Mouse (Mus musculus) hindbrain, embryonic 13.5 days (tissue): ENCODE measurements around the gene Larp4b. TPM values are rescaled to one million over a fixed set of nuclear protein-coding genes. Genes with fewer than 3 reads are reported as not detected.
A peak's percentile ranks its signal among the peaks of the same experiment; 100 is the strongest.

Experiments
- ATAC-seq: fragments of 200-750 bp; cut with Nextera tagmentation; 2 replicates; pipeline ENCODE4 v1.8.0; 2017; ENCODE audit warnings: moderate TSS enrichment; ENCODE audit not compliant: low FRiP score
- H3K27ac ChIP-seq: fragments of 300-500 bp; sonication (generic); 2 replicates; pipeline ENCODE4 v1.5.1; 2015; ENCODE audit warnings: inconsistent platforms, mild to moderate bottlenecking, moderate library complexity
- H3K27me3 ChIP-seq: fragments of 300-500 bp; sonication (generic); 2 replicates; pipeline ENCODE4 v1.6.1; 2015; ENCODE audit warnings: mild to moderate bottlenecking, inconsistent platforms
- H3K36me3 ChIP-seq: fragments of 300-500 bp; sonication (generic); 2 replicates; pipeline ENCODE4 v1.6.1; 2015; ENCODE audit warnings: mild to moderate bottlenecking, inconsistent platforms
- H3K4me1 ChIP-seq: fragments of 300-500 bp; sonication (generic); replicated peaks from 2 replicates; pipeline ENCODE4 v1.6.1; 2015; ENCODE audit warnings: inconsistent platforms
- H3K4me2 ChIP-seq: fragments of 300-500 bp; sonication (generic); 2 replicates; pipeline ENCODE4 v1.6.1; 2015; ENCODE audit warnings: inconsistent platforms, mild to moderate bottlenecking, moderate library complexity
- H3K4me3 ChIP-seq: fragments of 300-500 bp; sonication (generic); 2 replicates; pipeline ENCODE4 v1.5.1; 2015; ENCODE audit warnings: mild to moderate bottlenecking, inconsistent platforms
- H3K9ac ChIP-seq: fragments of 300-500 bp; sonication (generic); 2 replicates; pipeline ENCODE4 v1.6.1; 2015; ENCODE audit warnings: mild to moderate bottlenecking, inconsistent platforms
- H3K9me3 ChIP-seq: fragments of 300-500 bp; sonication (generic); 2 replicates; pipeline ENCODE4 v1.6.1; 2016; ENCODE audit warnings: inconsistent platforms
- WGBS: fragments of 180-500 bp; shearing (Covaris S2); methylation state at CpG from one replicate; pipeline ENCODE4 v1.1.7; 2015; 5-methylcytosine and 5-hydroxymethylcytosine counted together
- polyA plus RNA-seq: library from polyadenylated mRNA; unstranded; fragments of >200 nt; fragmentation: Nextera tagmentation; extraction: Ambion mirVana; gene quantifications from 2 replicates; pipeline ENCODE4 v1.2.1, GENCODE M21; 2015

The Larp4b gene
- polyA plus RNA-seq, 1 experiment from 2014 or later = 33.6 TPM

GRCm38 (mm10) chr13:9094186-9094980 is 702 bp downstream of the Larp4b start:
- no peaks in the 10 kb centered on the region for H3K36me3 ChIP-seq
- no peaks in the 10 kb centered on the region for H3K9me3 ChIP-seq
- peak overlapping the region; percentile 99 for H3K4me2 ChIP-seq
- WGBS = under 1% methylated on average over 59 of the region's 63 CpGs
- peak overlapping the region; percentile 99 for H3K4me3 ChIP-seq
- H3K27ac ChIP-seq = peak overlapping the region; percentile 92
- H3K4me1 ChIP-seq = peaks cover 29% of the 10 kb centered on the region
- H3K9ac ChIP-seq = peak overlapping the region; percentile 96
- H3K27me3 ChIP-seq = no peaks in the 10 kb centered on the region
- peak; percentile 68 for ATAC-seq

- 71% methylated on average over 5 of the region's 5 CpGs for WGBS
- no peaks in the 10 kb centered on the region for H3K27me3 ChIP-seq
- H3K36me3 ChIP-seq = no peaks in the 10 kb centered on the region
- no peak overlapping the region for H3K4me3 ChIP-seq
- H3K9me3 ChIP-seq = no peaks in the 10 kb centered on the region
- no peak overlapping the region for H3K4me2 ChIP-seq
- no peak for ATAC-seq
- no peak overlapping the region for H3K9ac ChIP-seq
- peaks cover 30% of the 10 kb centered on the region for H3K4me1 ChIP-seq
- no peak overlapping the region for H3K27ac ChIP-seq
These were observed 5.6 kb downstream of the Larp4b start for GRCm38 (mm10) chr13:9099289-9099688.

GRCm38 (mm10) chr13:9100517-9100916 is 6.8 kb downstream of the Larp4b start:
- peaks cover 20% of the 10 kb centered on the region for H3K4me1 ChIP-seq
- 97% methylated on average over 2 of the region's 2 CpGs for WGBS
- no peak for ATAC-seq
- no peaks in the 10 kb centered on the region for H3K27me3 ChIP-seq
- no peak overlapping the region for H3K4me3 ChIP-seq
- no peaks in the 10 kb centered on the region for H3K36me3 ChIP-seq
- H3K9ac ChIP-seq = no peak overlapping the region
- H3K9me3 ChIP-seq = no peaks in the 10 kb centered on the region
- no peak overlapping the region for H3K27ac ChIP-seq
- H3K4me2 ChIP-seq = no peak overlapping the region

DNA sequence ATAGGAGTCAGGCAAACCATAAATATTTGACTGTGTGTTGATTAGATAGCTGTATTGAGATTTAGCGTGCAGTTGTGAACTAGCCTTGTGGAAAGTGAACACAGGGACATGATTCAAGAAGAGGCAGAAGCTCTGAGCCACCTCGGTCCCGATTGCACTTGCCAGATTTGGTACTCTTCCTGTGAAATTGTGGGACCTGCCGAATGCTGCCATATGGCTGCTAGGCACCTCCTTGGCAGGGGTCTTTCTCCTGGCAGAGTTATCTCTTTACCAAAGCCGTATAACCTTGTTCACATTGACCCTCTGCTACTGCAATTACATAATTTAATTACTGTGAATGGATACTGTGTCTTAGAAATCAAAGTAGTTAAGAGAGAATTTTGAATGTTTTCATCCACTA is 12.6 kb downstream of the Larp4b start:
- ATAC-seq = no peak
- H3K27ac ChIP-seq = no peak overlapping the region
- H3K4me3 ChIP-seq = no peak overlapping the region
- no peaks in the 10 kb centered on the region for H3K36me3 ChIP-seq
- H3K9ac ChIP-seq = no peak overlapping the region
- H3K4me1 ChIP-seq = no peaks in the 10 kb centered on the region
- no peaks in the 10 kb centered on the region for H3K9me3 ChIP-seq
- 88% methylated on average over 5 of the region's 5 CpGs for WGBS
- H3K27me3 ChIP-seq = no peaks in the 10 kb centered on the region
- no peak overlapping the region for H3K4me2 ChIP-seq

DNA sequence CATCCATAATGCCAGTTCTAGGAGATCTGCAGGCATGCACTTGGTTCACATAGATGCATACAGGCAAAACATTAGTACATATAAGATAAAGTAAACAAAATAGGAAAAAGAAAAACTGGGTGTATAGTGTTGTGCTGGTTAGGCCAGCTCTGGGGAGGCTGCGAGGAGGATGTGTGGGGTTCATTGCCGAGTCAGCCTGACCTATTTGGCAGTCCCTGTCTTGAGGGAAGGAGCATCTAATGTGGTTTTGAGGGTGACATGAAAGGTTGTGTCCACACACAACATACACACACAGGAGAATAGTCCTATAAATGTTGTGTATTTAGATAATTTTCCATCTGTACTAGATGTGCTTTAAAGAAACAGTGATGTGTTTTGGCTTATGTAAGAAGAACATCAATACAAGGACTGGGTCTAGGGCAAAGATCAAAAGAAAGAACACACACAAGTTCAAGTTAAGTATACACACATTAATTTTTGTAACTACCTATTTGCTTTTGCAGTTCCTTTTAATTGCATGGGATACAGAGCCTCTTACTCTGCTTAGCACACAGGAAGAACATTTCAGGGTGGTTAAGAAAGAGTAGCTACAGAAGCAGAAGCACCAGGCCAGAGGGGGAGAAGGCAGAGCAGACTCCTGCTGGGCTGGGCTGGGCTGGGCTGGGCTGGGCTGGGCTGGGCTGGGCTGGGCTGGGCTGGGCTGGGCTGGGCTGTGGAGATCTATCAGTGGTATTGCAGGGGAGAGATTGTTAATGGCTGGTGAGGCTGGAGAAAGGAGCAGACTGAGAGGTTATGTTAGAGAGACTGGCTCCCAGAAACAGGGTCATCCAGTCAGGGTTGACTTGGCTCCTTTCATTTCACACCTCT is 13.5 kb downstream of the Larp4b start:
- Histone ChIP-seq H3K9me3 (no peaks in the 10 kb centered on the region), H3K27me3 (no peaks in the 10 kb centered on the region), H3K4me1 (no peaks in the 10 kb centered on the region), H3K9ac (no peak overlapping the region), H3K4me2 (no peak overlapping the region), H3K4me3 (no peak overlapping the region), H3K27ac (no peak overlapping the region), H3K36me3 (no peaks in the 10 kb centered on the region)
- 90% methylated on average over 2 of the region's 2 CpGs for WGBS
- no peak for ATAC-seq

- H3K27ac ChIP-seq = no peak overlapping the region
- H3K36me3 ChIP-seq = no peaks in the 10 kb centered on the region
- H3K27me3 ChIP-seq = no peaks in the 10 kb centered on the region
- no peak overlapping the region for H3K9ac ChIP-seq
- no peaks in the 10 kb centered on the region for H3K4me1 ChIP-seq
- ATAC-seq = no peak
- 97% methylated on average over 3 of the region's 3 CpGs for WGBS
- H3K9me3 ChIP-seq = no peaks in the 10 kb centered on the region
- H3K4me3 ChIP-seq = no peak overlapping the region
- H3K4me2 ChIP-seq = no peak overlapping the region
These were observed 20.1 kb downstream of the Larp4b start for GRCm38 (mm10) chr13:9113735-9114134.

DNA sequence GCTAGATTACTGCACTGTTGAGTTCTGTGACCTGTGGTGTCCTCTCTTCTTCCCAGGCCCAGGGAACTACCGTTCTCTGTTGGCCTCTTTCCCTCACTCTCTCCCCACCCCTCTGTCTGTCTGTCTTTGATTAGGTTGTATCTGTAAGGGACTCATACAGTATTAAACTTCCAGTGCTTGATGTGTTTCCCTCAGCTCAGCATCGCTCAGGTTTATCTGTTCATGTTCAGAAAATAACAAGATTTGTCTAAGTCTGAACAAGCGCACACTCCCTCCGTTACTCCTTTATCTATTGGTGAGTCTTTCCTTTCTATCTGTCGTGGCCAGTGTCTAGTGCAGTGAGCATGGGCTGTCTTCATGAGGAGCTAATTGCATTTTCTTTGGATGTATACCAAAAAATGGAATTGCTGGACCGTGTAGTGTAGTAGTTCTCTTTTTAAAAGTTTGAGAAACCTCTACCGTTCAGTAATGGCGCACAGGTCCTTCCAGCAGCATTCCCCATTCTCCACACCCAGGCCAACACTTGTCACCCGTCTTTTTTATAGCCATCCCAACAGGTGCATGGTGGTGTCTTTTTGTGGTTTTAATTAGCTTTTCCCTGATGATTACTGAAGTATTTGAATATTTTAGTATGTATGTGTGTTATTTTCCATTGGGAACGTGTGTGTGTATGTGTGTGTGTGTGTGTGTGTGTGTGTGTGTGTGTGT is 27.3 kb downstream of the Larp4b start:
- peaks cover 24% of the 10 kb centered on the region for H3K36me3 ChIP-seq
- WGBS = 90% methylated on average over 10 of the region's 10 CpGs
- H3K9me3 ChIP-seq = no peaks in the 10 kb centered on the region
- no peaks in the 10 kb centered on the region for H3K4me1 ChIP-seq
- no peak overlapping the region for H3K27ac ChIP-seq
- H3K4me2 ChIP-seq = no peak overlapping the region
- no peaks in the 10 kb centered on the region for H3K27me3 ChIP-seq
- H3K4me3 ChIP-seq = no peak overlapping the region
- H3K9ac ChIP-seq = no peak overlapping the region
- no peak for ATAC-seq

- Histone ChIP-seq H3K36me3 (peaks cover 29% of the 10 kb centered on the region), H3K4me3 (no peak overlapping the region), H3K27me3 (no peaks in the 10 kb centered on the region), H3K9me3 (no peaks in the 10 kb centered on the region), H3K27ac (no peak overlapping the region), H3K4me1 (no peaks in the 10 kb centered on the region), H3K4me2 (no peak overlapping the region), H3K9ac (no peak overlapping the region)
- WGBS = 92% methylated on average over 4 of the region's 4 CpGs
- ATAC-seq = no peak
These were observed 28.4 kb downstream of the Larp4b start for GRCm38 (mm10) chr13:9122045-9122444.

- H3K4me1 ChIP-seq = no peaks in the 10 kb centered on the region
- no peak overlapping the region for H3K27ac ChIP-seq
- ATAC-seq = no peak
- no peak overlapping the region for H3K9ac ChIP-seq
- WGBS = 96% methylated on average over 7 of the region's 7 CpGs
- H3K9me3 ChIP-seq = no peaks in the 10 kb centered on the region
- no peaks in the 10 kb centered on the region for H3K27me3 ChIP-seq
- no peak overlapping the region for H3K4me2 ChIP-seq
- peaks cover 52% of the 10 kb centered on the region for H3K36me3 ChIP-seq
- no peak overlapping the region for H3K4me3 ChIP-seq
These were observed 31.5 kb downstream of the Larp4b start for GRCm38 (mm10) chr13:9125193-9125592.

DNA sequence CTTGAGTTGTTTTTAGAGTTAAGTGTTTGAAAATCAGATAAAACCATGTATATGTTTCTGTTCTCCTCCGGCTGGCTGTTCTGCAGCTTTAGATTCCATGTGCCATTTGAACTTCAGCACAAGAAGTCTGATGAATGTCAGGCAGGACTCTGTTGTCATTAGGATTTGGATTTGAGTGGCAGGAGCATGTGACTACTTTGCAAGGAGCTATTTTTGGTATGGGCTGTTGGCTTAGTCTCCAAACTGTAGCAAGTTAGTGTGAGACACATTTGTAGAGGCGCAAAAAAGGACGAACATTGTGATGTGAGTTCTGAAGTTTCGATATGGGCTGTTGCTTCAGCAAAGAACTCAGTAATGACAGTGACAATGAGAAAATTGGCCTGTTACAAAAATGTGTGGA is 34.0 kb downstream of the Larp4b start:
- no peak for ATAC-seq
- WGBS = 96% methylated on average over 4 of the region's 4 CpGs
- Histone ChIP-seq H3K4me1 (no peaks in the 10 kb centered on the region), H3K4me3 (no peak overlapping the region), H3K9ac (no peak overlapping the region), H3K9me3 (no peaks in the 10 kb centered on the region), H3K4me2 (no peak overlapping the region), H3K36me3 (peaks cover 56% of the 10 kb centered on the region), H3K27ac (no peak overlapping the region), H3K27me3 (no peaks in the 10 kb centered on the region)

GRCm38 (mm10) chr13:9128707-9129314 is 35.1 kb downstream of the Larp4b start:
- Histone ChIP-seq H3K9ac (no peak overlapping the region; the same call in 1 of the 2 replicates), H3K4me1 (no peaks in the 10 kb centered on the region), H3K4me2 (no peak overlapping the region), H3K27me3 (no peaks in the 10 kb centered on the region), H3K27ac (no peak overlapping the region), H3K4me3 (no peak overlapping the region), H3K36me3 (peaks cover 49% of the 10 kb centered on the region), H3K9me3 (no peaks in the 10 kb centered on the region)
- 96% methylated on average over 6 of the region's 6 CpGs for WGBS
- ATAC-seq = no peak

DNA sequence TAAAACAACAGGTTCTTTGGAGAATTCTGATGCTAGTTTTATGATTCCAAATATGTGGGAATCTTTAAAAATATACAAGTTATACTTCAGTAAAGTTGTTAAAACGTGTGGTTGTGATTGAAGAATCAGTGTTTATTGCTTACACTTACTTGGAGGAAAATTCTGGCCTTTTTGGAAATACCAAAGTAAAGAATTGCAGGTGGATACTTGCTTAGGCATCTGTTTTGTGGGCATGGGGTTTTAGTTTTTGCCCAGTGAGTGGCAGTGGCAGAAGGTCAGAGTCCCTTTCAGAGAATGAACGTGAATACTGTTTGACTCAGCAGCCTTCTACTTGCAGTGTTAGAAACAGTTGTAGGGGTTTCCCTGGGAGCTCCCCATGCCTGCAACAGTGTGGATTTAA is 40.7 kb downstream of the Larp4b start:
- Histone ChIP-seq H3K4me1 (no peaks in the 10 kb centered on the region), H3K27ac (no peak overlapping the region), H3K9ac (no peak overlapping the region), H3K36me3 (peaks cover 38% of the 10 kb centered on the region), H3K4me3 (no peak overlapping the region), H3K9me3 (no peaks in the 10 kb centered on the region), H3K4me2 (no peak overlapping the region), H3K27me3 (no peaks in the 10 kb centered on the region)
- 89% methylated on average over 2 of the region's 2 CpGs for WGBS
- no peak for ATAC-seq
